In genomic region chr8:46888575-46888974, GRCm38 (mm10) we compare ENCODE assay signal across 10 mouse cellular contexts.
DNase-seq lines count a peak whose midpoint lies in the region; ATAC-seq and TF ChIP-seq lines count a peak whose summit lies in the region.
"Had no signal": no experiment of that assay in that cellular context is flagged by ENCODE, and none has a peak within 500 bp of the region (broad histone marks: within the 10 kb centered on the region; RNA-seq: fewer than 3 reads in every experiment).

No protein-coding gene starts in this region.

- 41% methylated on average over 4 of the region's 4 CpGs for WGBS in forebrain, embryonic 15.5 days
- WGBS in forebrain, embryonic 16.5 days: 44% methylated on average over 4 of the region's 4 CpGs
- WGBS in lung, adult 2 months: 19% methylated on average over 4 of the region's 4 CpGs
- WGBS in heart, postnatal 0 days: 44% methylated on average over 4 of the region's 4 CpGs
- 55% methylated on average over 4 of the region's 4 CpGs for WGBS in macrophage (ENCODE audit: missing documents)

- H3K4me2 ChIP-seq in forebrain, embryonic 15.5 days (replicated peaks): no peak overlapping the region
- H3K4me2 ChIP-seq in forebrain, embryonic 16.5 days (ENCODE audit: low read length): no peak overlapping the region
- no peak overlapping the region for H3K4me2 ChIP-seq in heart, postnatal 0 days (ENCODE audit: low read depth, low read length)

- H3K36me3 ChIP-seq in forebrain, embryonic 15.5 days: no peaks in the 10 kb centered on the region
- H3K36me3 ChIP-seq in forebrain, embryonic 16.5 days (ENCODE audit: control insufficient read depth, insufficient read depth): no peaks in the 10 kb centered on the region
- H3K36me3 ChIP-seq in heart, postnatal 0 days (replicated peaks; ENCODE audit: control insufficient read depth, insufficient read depth, low read length): no peaks in the 10 kb centered on the region
- no peaks in the 10 kb centered on the region for H3K36me3 ChIP-seq in macrophage (ENCODE audit: inconsistent target)

- peak; percentile 55; the same call in 1 of the 2 replicates for TF ChIP-seq EP300 in heart, postnatal 0 days (IDR thresholded peaks at IDR 0.05; ENCODE audit: low read depth)

- peak; percentile 30; the same call in 1 of the 2 replicates for ATAC-seq in forebrain, embryonic 15.5 days (replicated peaks)
- ATAC-seq in forebrain, embryonic 16.5 days: no peak
- ATAC-seq in heart, postnatal 0 days (ENCODE audit: insufficient read depth, low read depth): peak; percentile 62
- ATAC-seq: inflammation-experienced regulatory T-cells, adult 6 months had no signal

- no peak overlapping the region for H3K9ac ChIP-seq in forebrain, embryonic 15.5 days (replicated peaks)
- no peak overlapping the region for H3K9ac ChIP-seq in forebrain, embryonic 16.5 days (replicated peaks; ENCODE audit: low read depth, low read length)
- no peak overlapping the region for H3K9ac ChIP-seq in heart, postnatal 0 days (replicated peaks; ENCODE audit: low read depth, low read length)

- peak; percentile 48 to 64 for DNase-seq in lung, adult 18-20 months
- DNase-seq in lung, adult 2 months: no peak
- peak; percentile 88 for DNase-seq in heart, postnatal 0 days (ENCODE audit: low spot score)
- DNase-seq in embryo, embryonic 10 days (ENCODE audit: low spot score): no peak
- no peak for DNase-seq in adrenal gland, postnatal 14 days
- DNase-seq: layer of hippocampus, postnatal 36 days had no signal

- no peak for TF ChIP-seq CTCF in lung, adult 2 months (IDR thresholded peaks at IDR 0.05; ENCODE audit: insufficient read depth, low read length)
- no peak for TF ChIP-seq CTCF in heart, postnatal 0 days (IDR thresholded peaks at IDR 0.05; ENCODE audit: low read depth)

- peaks cover 8% of the 10 kb centered on the region; the same call in 1 of the 2 replicates for H3K79me2 ChIP-seq in macrophage (ENCODE audit: inconsistent target)

- H3K9me3 ChIP-seq in forebrain, embryonic 15.5 days: no peaks in the 10 kb centered on the region
- H3K9me3 ChIP-seq in forebrain, embryonic 16.5 days (ENCODE audit: control insufficient read depth, low read length): no peaks in the 10 kb centered on the region
- H3K9me3 ChIP-seq in heart, postnatal 0 days (replicated peaks; ENCODE audit: control insufficient read depth, low read length): no peaks in the 10 kb centered on the region

- no peak overlapping the region for H3K4me3 ChIP-seq in forebrain, embryonic 15.5 days
- H3K4me3 ChIP-seq in forebrain, embryonic 16.5 days (replicated peaks; ENCODE audit: low read length): no peak overlapping the region
- no peak overlapping the region for H3K4me3 ChIP-seq in lung, adult 2 months (replicated peaks; ENCODE audit: extremely low read depth, low read depth, low read length)
- H3K4me3 ChIP-seq in heart, postnatal 0 days (ENCODE audit: low read depth, low read length): no peak overlapping the region
- H3K4me3 ChIP-seq in macrophage (ENCODE audit: inconsistent target): no peak overlapping the region

- H3K27ac ChIP-seq in forebrain, embryonic 15.5 days (replicated peaks): no peak overlapping the region
- no peak overlapping the region; the same call in 1 of the 2 replicates for H3K27ac ChIP-seq in forebrain, embryonic 16.5 days (ENCODE audit: low read length)
- H3K27ac ChIP-seq in heart, postnatal 0 days (ENCODE audit: low read depth): peak overlapping the region; percentile 65
- H3K27ac ChIP-seq in macrophage: peak overlapping the region; percentile 99

- no peaks in the 10 kb centered on the region for H3K27me3 ChIP-seq in forebrain, embryonic 15.5 days
- no peaks in the 10 kb centered on the region for H3K27me3 ChIP-seq in forebrain, embryonic 16.5 days (replicated peaks; ENCODE audit: control insufficient read depth, insufficient read depth, low read length)
- no peaks in the 10 kb centered on the region for H3K27me3 ChIP-seq in heart, postnatal 0 days (ENCODE audit: control insufficient read depth, insufficient read depth, low read length)

- H3K4me1 ChIP-seq in forebrain, embryonic 15.5 days: peaks cover 10% of the 10 kb centered on the region
- peaks cover 4% of the 10 kb centered on the region; the same call in 1 of the 2 replicates for H3K4me1 ChIP-seq in forebrain, embryonic 16.5 days (replicated peaks; ENCODE audit: control insufficient read depth, insufficient read depth, low read length)
- H3K4me1 ChIP-seq in lung, adult 2 months (ENCODE audit: control insufficient read depth, insufficient read depth, low read length): peaks cover 5% of the 10 kb centered on the region
- peaks cover 4% of the 10 kb centered on the region; the same call in 1 of the 2 replicates for H3K4me1 ChIP-seq in heart, postnatal 0 days (ENCODE audit: control insufficient read depth, insufficient read depth)

- TF ChIP-seq POLR2A in lung, adult 2 months (IDR thresholded peaks at IDR 0.05; ENCODE audit: borderline replicate concordance, extremely low read depth, low read depth, low read length): no peak

Comparison
In these comparisons a context has a peak if more than half of its experiments do, and no peak if none do; other contexts are left out.
1. DNase-seq: peak in lung, adult 18-20 months (2 of 2) and heart, postnatal 0 days (single experiment); none in lung, adult 2 months (single experiment), embryo, embryonic 10 days (single experiment) and adrenal gland, postnatal 14 days (single experiment).
2. H3K27ac ChIP-seq: peak in heart, postnatal 0 days (single experiment) and macrophage (single experiment); none in forebrain, embryonic 15.5 days (single experiment) and forebrain, embryonic 16.5 days (single experiment).